Comparison of ENCODE assay signal across 18 mouse cellular contexts in the genomic region with DNA sequence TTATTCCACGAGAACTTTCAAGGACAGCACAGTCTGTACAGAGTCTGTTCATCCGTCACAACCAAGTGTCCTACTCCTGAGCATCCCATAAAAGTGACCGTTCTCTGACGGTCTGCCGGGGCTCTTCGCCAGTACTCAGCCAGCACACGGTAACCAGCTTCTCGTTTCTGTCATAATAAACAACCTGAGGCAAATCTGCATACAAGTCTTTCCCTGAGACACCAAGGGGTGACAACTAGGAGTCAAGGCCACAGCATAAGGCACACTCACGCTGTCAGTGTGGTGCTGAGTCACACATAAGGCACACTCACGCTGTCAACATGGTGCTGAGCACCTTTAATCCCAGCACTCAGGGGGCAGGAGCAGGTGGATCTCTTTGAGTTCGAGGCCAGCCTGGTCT.
"Had no signal": no experiment of that assay in that cellular context is flagged by ENCODE, and none has a peak within 500 bp of the region (broad histone marks: within the 10 kb centered on the region; RNA-seq: fewer than 3 reads in every experiment).

No protein-coding gene starts in this region.

- H3K27ac ChIP-seq: kidney, embryonic 15.5 days; limb, embryonic 12.5 days; limb, embryonic 15.5 days; liver, embryonic 14.5 days; macrophage; midbrain, embryonic 13.5 days; neural tube, embryonic 12.5 days; neural tube, embryonic 15.5 days; stomach, postnatal 0 days had no signal

- H3K9ac ChIP-seq: kidney, embryonic 15.5 days; limb, embryonic 12.5 days; limb, embryonic 15.5 days; liver, embryonic 14.5 days; liver, postnatal 0 days; lung, embryonic 14.5 days; midbrain, embryonic 13.5 days; neural tube, embryonic 12.5 days; neural tube, embryonic 15.5 days had no signal

- ATAC-seq: liver, postnatal 0 days; midbrain, embryonic 13.5 days; midbrain, embryonic 16.5 days had no signal

- H3K4me2 ChIP-seq: kidney, embryonic 15.5 days; limb, embryonic 12.5 days; limb, embryonic 15.5 days; liver, embryonic 11.5 days; lung, embryonic 14.5 days; midbrain, embryonic 13.5 days; neural tube, embryonic 12.5 days; neural tube, embryonic 15.5 days had no signal

- H3K9me3 ChIP-seq: kidney, embryonic 15.5 days; limb, embryonic 12.5 days; limb, embryonic 15.5 days; midbrain, embryonic 13.5 days; neural tube, embryonic 12.5 days; neural tube, embryonic 15.5 days had no signal

- H3K4me3 ChIP-seq: kidney, embryonic 15.5 days; limb, embryonic 12.5 days; limb, embryonic 15.5 days; midbrain, embryonic 13.5 days; neural tube, embryonic 12.5 days; neural tube, embryonic 15.5 days had no signal

- H3K36me3 ChIP-seq: neural tube, embryonic 12.5 days; neural tube, embryonic 15.5 days had no signal

- DNase-seq: liver, postnatal 0 days; right cerebral cortex, postnatal 14 days; right cerebral cortex, postnatal 4 days; thymus, adult 2 months; thymus, postnatal 14 days; thymus, postnatal 4 days had no signal

- H3K4me1 ChIP-seq: kidney, embryonic 15.5 days; limb, embryonic 12.5 days; limb, embryonic 15.5 days; midbrain, embryonic 13.5 days; neural tube, embryonic 12.5 days; neural tube, embryonic 15.5 days had no signal

- H3K27me3 ChIP-seq: kidney, embryonic 15.5 days; limb, embryonic 12.5 days; limb, embryonic 15.5 days; midbrain, embryonic 13.5 days; neural tube, embryonic 12.5 days; neural tube, embryonic 15.5 days had no signal
